Mouse (Mus musculus): ENCODE data around the gene Notch4. TPM values are rescaled to one million over a fixed set of nuclear protein-coding genes. Genes with fewer than 3 reads are reported as not detected.

The Notch4 gene
- polyA plus RNA-seq, 1 experiment from 2014 or later: 2.9 TPM

GRCm38 (mm10) chr17:34589206-34589605, 25.1 kb downstream of the Notch4 start:
- 46% methylated on average over 7 of the region's 7 CpGs for WGBS
- H3K4me1 ChIP-seq (replicated peaks): peaks cover 53% of the 10 kb centered on the region
- H3K9me3 ChIP-seq: no peaks in the 10 kb centered on the region
- H3K4me2 ChIP-seq (replicated peaks): peak overlapping the region; percentile 82
- ATAC-seq: no peak
- no peak overlapping the region for H3K9ac ChIP-seq
- H3K36me3 ChIP-seq: no peaks in the 10 kb centered on the region
- H3K4me3 ChIP-seq (replicated peaks): no peak overlapping the region
- no peaks in the 10 kb centered on the region for H3K27me3 ChIP-seq (replicated peaks)
- peak overlapping the region; percentile 97 for H3K27ac ChIP-seq

- Histone ChIP-seq H3K36me3 (no peaks in the 10 kb centered on the region), H3K4me2 (replicated peaks) (peak within 1 kb of the TSS; percentile 82), H3K4me3 (replicated peaks) (peak within 1 kb of the TSS; percentile 88; the same call in 1 of the 2 replicates), H3K27ac (peak within 1 kb of the TSS; percentile 97), H3K27me3 (replicated peaks) (no peaks in the 10 kb centered on the region), H3K9me3 (no peaks in the 10 kb centered on the region), H3K4me1 (replicated peaks) (peaks cover 57% of the 10 kb centered on the region), H3K9ac (peak within 1 kb of the TSS; percentile 17; the same call in 1 of the 2 replicates)
- ATAC-seq: no peak
- 11% methylated on average over 7 of the region's 7 CpGs for WGBS
Observed at GRCm38 (mm10) chr17:34589681-34590101, 25.6 kb downstream of the Notch4 start, which contains the start of gene Gpsm3. Gene Gpsm3, plus strand, starts transcription at chr17:34589806.

DNA sequence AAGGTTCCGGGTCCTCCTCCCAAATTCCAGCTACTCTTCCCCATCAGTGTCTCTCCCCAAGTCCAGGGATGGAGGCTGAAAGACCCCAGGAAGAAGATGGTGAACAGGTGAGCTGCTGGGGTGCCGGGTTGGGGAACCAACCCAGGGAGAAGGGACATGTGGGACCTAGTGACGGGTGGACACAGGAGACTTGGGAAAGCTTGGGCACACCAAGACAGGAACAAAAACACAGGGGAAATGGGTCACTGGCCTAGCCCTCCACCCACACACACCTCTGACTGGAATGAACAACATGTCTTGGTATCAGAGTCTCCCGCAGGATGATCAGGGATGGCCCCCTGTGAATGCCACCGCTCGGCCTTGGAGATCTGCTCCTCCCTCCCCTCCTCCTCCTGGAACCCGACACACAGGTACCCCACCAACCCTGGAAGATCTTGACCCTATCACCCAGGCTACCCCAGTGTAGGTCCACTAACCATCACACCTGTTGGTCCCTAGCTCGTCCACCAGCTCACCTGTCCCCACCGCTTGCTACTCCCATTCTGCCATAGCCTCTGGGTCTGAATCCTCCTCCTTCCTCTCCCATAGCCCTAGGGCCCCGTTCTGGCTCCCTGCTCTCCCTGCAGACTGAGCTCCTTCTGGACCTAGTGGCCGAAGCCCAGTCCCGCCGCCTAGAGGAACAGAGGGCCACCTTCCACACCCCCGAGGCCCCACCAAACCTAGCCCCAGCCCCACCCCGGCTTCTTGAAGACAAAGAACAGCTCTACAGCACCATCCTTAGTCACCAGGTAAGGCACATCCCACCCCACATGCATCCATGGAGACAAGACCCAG, 26.3 kb downstream of the Notch4 start:
- 64% methylated on average over 15 of the region's 15 CpGs for WGBS
- H3K27me3 ChIP-seq (replicated peaks): no peaks in the 10 kb centered on the region
- H3K4me3 ChIP-seq (replicated peaks): peak overlapping the region; percentile 88; the same call in 1 of the 2 replicates
- H3K27ac ChIP-seq: peak overlapping the region; percentile 97
- H3K4me1 ChIP-seq (replicated peaks): peaks cover 64% of the 10 kb centered on the region
- H3K4me2 ChIP-seq (replicated peaks): peak overlapping the region; percentile 82
- H3K9me3 ChIP-seq: no peaks in the 10 kb centered on the region
- peaks cover 7% of the 10 kb centered on the region for H3K36me3 ChIP-seq
- H3K9ac ChIP-seq: 0 out of 2 replicates have a peak overlapping the region, but pooled peaks have one; percentile 17
- no peak for ATAC-seq

DNA sequence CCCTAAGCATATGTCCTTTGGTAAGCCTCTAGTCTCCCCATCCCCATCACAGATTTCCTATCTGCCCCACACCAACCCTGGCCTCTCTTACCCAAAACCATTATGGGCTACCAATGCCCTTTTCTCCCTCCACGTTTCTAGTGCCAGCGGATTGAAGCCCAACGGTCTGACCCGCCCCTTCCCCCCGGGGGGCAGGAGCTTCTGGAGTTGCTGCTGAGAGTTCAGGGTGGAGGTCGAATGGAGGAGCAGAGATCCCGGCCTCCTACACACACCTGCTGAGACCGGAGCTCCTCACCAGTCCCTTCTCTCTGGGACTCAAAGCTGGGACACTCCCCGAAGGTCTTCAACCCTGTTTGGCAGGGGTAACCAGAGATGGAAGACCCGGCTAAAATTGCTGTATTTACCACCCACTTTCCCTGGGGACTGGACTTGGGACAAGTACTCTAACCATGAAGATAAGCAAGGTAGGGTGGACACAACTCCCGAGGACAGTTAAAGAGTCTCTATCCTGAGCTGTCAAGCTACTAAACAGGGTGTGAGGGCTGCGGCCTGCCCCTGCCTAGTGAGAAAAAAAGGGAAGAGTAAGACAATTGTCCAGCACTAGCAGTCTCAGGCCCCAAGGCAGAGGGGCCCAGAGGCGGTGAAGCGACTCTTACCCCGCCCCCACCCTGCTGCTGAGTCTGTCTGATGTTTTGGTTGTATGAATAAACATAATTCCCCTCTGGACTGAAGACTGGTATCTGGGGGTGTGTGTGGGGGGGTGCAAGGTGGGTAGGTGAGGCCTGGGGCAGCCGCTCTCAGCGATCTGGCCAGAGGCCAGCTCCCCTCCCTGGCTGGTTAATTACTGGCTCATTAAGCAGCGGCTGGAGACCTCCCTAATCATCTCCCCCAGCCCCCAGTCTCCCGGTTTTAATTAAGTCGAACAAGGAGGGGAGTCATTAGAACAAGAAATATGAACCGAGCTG, 27.2 kb downstream of the Notch4 start, which contains the start of gene Pbx2:
Pbx2 (plus strand) TSS at position 238 of the 965 bp plus-strand sequence.
- H3K9me3 ChIP-seq: no peaks in the 10 kb centered on the region
- peak within 1 kb of the TSS; percentile 97 for H3K27ac ChIP-seq
- 5% methylated on average over 21 of the region's 21 CpGs for WGBS
- peaks cover 64% of the 10 kb centered on the region for H3K4me1 ChIP-seq (replicated peaks)
- H3K27me3 ChIP-seq (replicated peaks): no peaks in the 10 kb centered on the region
- H3K9ac ChIP-seq: peak within 1 kb of the TSS; percentile 95
- peak within 1 kb of the TSS; percentile 88 for H3K4me3 ChIP-seq (replicated peaks)
- peak within 1 kb of the TSS; percentile 82 for H3K4me2 ChIP-seq (replicated peaks)
- ATAC-seq: peak; percentile 5; the same call in 1 of the 2 replicates
- peaks cover 12% of the 10 kb centered on the region for H3K36me3 ChIP-seq

DNA sequence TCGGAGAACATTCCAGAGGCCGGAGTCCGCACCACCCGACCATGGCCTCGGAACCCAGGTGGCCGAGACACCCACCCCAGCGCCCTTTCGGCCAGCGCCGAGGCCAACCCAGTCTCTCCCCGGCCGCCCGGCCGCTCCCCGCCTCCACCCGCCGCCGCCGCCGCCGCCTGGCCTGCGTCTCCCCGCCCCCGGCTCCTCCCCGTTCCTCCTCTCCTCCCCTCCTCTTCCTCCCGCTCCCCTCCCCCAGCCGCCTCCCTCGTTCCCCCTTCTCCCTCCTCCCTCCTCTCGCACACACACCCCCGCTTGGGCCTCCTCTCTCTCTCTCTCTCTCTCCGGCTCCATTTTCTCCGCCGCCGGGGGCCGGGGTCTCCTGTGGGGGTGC, 27.9 kb downstream of the Notch4 start:
- Histone ChIP-seq H3K9me3 (no peaks in the 10 kb centered on the region), H3K4me1 (replicated peaks) (peaks cover 64% of the 10 kb centered on the region), H3K4me2 (replicated peaks) (peak overlapping the region; percentile 82), H3K27ac (peak overlapping the region; percentile 97), H3K9ac (peak overlapping the region; percentile 95), H3K36me3 (peaks cover 12% of the 10 kb centered on the region), H3K4me3 (replicated peaks) (peak overlapping the region; percentile 88), H3K27me3 (replicated peaks) (no peaks in the 10 kb centered on the region)
- WGBS: under 1% methylated on average over 33 of the region's 35 CpGs
- ATAC-seq: peak; percentile 66

- 1% methylated on average over 29 of the region's 32 CpGs for WGBS
- peak overlapping the region; percentile 88 for H3K4me3 ChIP-seq (replicated peaks)
- peak; percentile 7 for ATAC-seq
- H3K9me3 ChIP-seq: no peaks in the 10 kb centered on the region
- peaks cover 12% of the 10 kb centered on the region for H3K36me3 ChIP-seq
- no peaks in the 10 kb centered on the region for H3K27me3 ChIP-seq (replicated peaks)
- H3K9ac ChIP-seq: peak overlapping the region; percentile 95
- H3K27ac ChIP-seq: peak overlapping the region; percentile 97
- peaks cover 69% of the 10 kb centered on the region for H3K4me1 ChIP-seq (replicated peaks)
- H3K4me2 ChIP-seq (replicated peaks): peak overlapping the region; percentile 82
Observed at GRCm38 (mm10) chr17:34592581-34593549, 28.8 kb downstream of the Notch4 start.

DNA sequence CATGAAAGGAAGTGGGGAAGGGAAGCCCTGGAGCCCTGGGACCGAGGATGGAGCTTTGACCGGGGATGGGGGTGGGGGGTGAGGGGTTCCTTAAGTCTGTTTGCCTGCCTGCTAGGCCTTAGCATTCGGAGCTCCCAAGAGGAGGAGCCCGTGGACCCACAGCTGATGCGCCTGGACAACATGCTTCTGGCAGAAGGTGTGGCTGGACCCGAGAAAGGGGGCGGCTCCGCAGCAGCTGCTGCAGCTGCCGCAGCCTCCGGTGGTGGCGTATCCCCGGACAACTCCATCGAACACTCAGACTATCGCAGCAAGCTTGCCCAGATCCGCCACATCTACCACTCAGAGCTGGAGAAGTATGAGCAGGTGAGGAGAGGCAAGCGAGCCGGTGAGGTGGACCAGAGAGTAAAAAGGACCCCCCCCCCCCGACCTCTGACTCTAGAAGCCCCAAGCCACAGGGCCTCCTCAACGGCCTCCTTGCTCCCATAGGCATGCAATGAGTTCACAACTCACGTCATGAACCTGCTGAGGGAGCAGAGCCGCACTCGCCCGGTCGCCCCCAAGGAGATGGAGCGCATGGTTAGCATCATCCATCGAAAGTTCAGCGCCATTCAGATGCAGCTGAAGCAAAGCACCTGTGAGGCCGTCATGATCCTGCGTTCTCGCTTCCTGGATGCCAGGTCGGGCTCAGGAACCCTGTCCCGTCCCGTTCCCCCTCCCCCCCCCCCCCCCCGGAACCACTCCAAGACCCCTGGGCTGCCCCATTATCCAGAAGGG, 29.9 kb downstream of the Notch4 start:
- 40% methylated on average over 34 of the region's 34 CpGs for WGBS
- peaks cover 12% of the 10 kb centered on the region for H3K36me3 ChIP-seq
- H3K27me3 ChIP-seq (replicated peaks): no peaks in the 10 kb centered on the region
- peak overlapping the region; percentile 95 for H3K9ac ChIP-seq
- no peaks in the 10 kb centered on the region for H3K9me3 ChIP-seq
- H3K27ac ChIP-seq: peak overlapping the region; percentile 97
- H3K4me1 ChIP-seq (replicated peaks): peaks cover 67% of the 10 kb centered on the region
- peak overlapping the region; percentile 82 for H3K4me2 ChIP-seq (replicated peaks)
- no peak for ATAC-seq
- peak overlapping the region; percentile 88 for H3K4me3 ChIP-seq (replicated peaks)

DNA sequence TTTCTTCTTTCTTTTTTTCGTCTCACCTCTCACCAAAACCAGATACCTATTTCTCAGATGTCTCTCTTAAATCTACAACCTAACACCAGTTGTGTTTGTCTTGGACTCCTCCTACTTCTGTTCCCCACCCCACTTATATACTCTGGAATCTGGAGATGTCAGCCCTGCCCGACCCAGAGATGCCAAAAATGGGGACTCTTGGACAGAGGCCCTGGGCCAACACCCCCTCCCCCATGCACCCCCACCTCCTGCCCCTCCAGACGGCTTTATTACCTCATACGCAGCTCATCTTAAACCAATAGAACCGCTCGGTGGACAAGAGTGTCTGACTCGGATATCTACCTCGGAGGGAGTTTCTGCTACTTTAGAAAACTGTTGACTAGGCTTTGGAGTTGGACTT, 32.0 kb downstream of the Notch4 start:
- no peak overlapping the region for H3K4me3 ChIP-seq (replicated peaks)
- H3K27me3 ChIP-seq (replicated peaks): no peaks in the 10 kb centered on the region
- 51% methylated on average over 8 of the region's 8 CpGs for WGBS
- H3K4me2 ChIP-seq (replicated peaks): no peak overlapping the region
- ATAC-seq: no peak
- H3K9ac ChIP-seq: no peak overlapping the region
- H3K27ac ChIP-seq: no peak overlapping the region
- H3K36me3 ChIP-seq: peaks cover 23% of the 10 kb centered on the region
- no peaks in the 10 kb centered on the region for H3K9me3 ChIP-seq
- H3K4me1 ChIP-seq (replicated peaks): peaks cover 54% of the 10 kb centered on the region

GRCm38 (mm10) chr17:34597566-34598095, 33.6 kb downstream of the Notch4 start, which contains the start of gene Ager:
Gene Ager, plus strand, starts transcription at chr17:34597862.
- Histone ChIP-seq H3K4me2 (replicated peaks) (peak within 1 kb of the TSS; percentile 29), H3K4me1 (replicated peaks) (peaks cover 55% of the 10 kb centered on the region), H3K9me3 (no peaks in the 10 kb centered on the region), H3K9ac (peak within 1 kb of the TSS; percentile 28; the same call in 1 of the 2 replicates), H3K4me3 (replicated peaks) (no peak within 1 kb of the TSS), H3K36me3 (peaks cover 28% of the 10 kb centered on the region), H3K27ac (peak within 1 kb of the TSS; percentile 40; the same call in 1 of the 2 replicates), H3K27me3 (replicated peaks) (no peaks in the 10 kb centered on the region)
- 20% methylated on average over 6 of the region's 6 CpGs for WGBS
- ATAC-seq: no peak

DNA sequence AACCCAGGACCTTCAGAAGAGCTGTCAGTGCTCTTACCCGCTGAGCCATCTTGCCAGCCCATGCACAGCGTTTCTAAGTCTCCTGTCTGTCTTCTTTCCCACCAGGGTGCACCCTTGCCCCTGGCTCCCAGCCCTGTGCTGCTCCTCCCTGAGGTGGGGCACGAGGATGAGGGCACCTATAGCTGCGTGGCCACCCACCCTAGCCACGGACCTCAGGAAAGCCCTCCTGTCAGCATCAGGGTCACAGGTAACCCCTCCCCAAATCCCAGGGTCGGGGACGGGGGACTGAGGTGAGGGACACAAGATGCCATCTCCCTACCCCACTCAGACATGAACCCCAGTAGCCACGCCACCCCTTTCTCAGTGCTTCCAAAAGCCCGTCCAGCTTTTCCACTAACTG, 35.8 kb downstream of the Notch4 start:
- WGBS: 78% methylated on average over 9 of the region's 9 CpGs
- Histone ChIP-seq H3K4me3 (replicated peaks) (no peak overlapping the region), H3K9ac (no peak overlapping the region), H3K27me3 (replicated peaks) (no peaks in the 10 kb centered on the region), H3K4me1 (replicated peaks) (peaks cover 45% of the 10 kb centered on the region), H3K9me3 (no peaks in the 10 kb centered on the region), H3K27ac (no peak overlapping the region), H3K36me3 (peaks cover 26% of the 10 kb centered on the region), H3K4me2 (replicated peaks) (no peak overlapping the region)
- no peak for ATAC-seq
